Mouse (Mus musculus): ENCODE measurements around the gene Btn2a2.

DNA sequence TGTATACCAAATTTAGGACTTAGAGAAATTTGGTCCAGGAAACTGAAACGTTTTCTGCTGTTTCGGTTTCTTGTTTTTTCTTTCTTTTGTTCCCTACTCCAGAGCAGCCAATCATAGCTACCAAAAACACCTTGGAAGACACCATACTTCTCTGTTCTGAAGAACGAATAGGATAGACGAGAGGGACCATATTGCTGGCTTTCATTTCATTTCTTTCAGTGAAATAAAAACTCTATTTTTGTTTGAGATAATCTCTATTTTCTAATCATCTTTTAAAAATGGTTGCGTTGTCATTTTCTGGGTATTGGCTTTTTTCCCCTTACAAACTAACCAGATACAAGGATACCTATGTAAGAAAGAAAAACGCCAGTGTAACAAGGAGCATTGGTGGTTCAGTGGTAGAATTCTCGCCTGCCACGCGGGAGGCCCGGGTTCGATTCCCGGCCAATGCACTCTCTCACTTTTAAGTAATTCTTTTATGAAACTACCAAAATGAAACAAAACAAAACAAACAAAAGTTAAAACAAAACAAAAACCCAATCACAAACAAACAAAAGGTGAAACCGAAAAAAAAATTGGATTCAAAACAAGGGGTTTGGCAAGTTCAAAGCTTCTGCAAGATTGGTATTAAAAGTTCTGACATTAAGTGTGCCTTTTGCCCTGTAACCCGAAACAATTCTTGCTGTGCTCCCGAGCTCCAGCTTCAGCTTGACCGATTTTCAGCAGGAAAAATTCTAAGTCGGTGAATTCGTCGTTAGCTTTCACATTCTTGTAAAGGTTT lies 28.4 kb upstream of the Btn2a2 start:
- TF ChIP-seq CTCF (conservative IDR thresholded peaks at IDR 0.05 in 1 of 2, IDR thresholded peaks at IDR 0.05 in 1 of 2; ENCODE audit: low read depth in 2 of 2, low read length in 2 of 2) (no peak), EP300 (IDR thresholded peaks at IDR 0.05; ENCODE audit: low read length) (no peak)
